Mouse (Mus musculus) hindbrain, embryonic 13.5 days (tissue): ENCODE measurements around the gene Lhx4. TPM values are rescaled to one million over a fixed set of nuclear protein-coding genes. Genes with fewer than 3 reads are reported as not detected.

Experiments used
- ATAC-seq: fragments of 200-750 bp; cut with Nextera tagmentation; 2 replicates; pipeline ENCODE4 v1.8.0; 2017; ENCODE audit warnings: moderate TSS enrichment; ENCODE audit not compliant: low FRiP score
- H3K27ac ChIP-seq: fragments of 300-500 bp; sonication (generic); 2 replicates; pipeline ENCODE4 v1.5.1; 2015; ENCODE audit warnings: inconsistent platforms, mild to moderate bottlenecking, moderate library complexity
- H3K27me3 ChIP-seq: fragments of 300-500 bp; sonication (generic); 2 replicates; pipeline ENCODE4 v1.6.1; 2015; ENCODE audit warnings: mild to moderate bottlenecking, inconsistent platforms
- H3K36me3 ChIP-seq: fragments of 300-500 bp; sonication (generic); 2 replicates; pipeline ENCODE4 v1.6.1; 2015; ENCODE audit warnings: mild to moderate bottlenecking, inconsistent platforms
- H3K4me1 ChIP-seq: fragments of 300-500 bp; sonication (generic); replicated peaks from 2 replicates; pipeline ENCODE4 v1.6.1; 2015; ENCODE audit warnings: inconsistent platforms
- H3K4me2 ChIP-seq: fragments of 300-500 bp; sonication (generic); 2 replicates; pipeline ENCODE4 v1.6.1; 2015; ENCODE audit warnings: inconsistent platforms, mild to moderate bottlenecking, moderate library complexity
- H3K4me3 ChIP-seq: fragments of 300-500 bp; sonication (generic); 2 replicates; pipeline ENCODE4 v1.5.1; 2015; ENCODE audit warnings: mild to moderate bottlenecking, inconsistent platforms
- H3K9ac ChIP-seq: fragments of 300-500 bp; sonication (generic); 2 replicates; pipeline ENCODE4 v1.6.1; 2015; ENCODE audit warnings: mild to moderate bottlenecking, inconsistent platforms
- H3K9me3 ChIP-seq: fragments of 300-500 bp; sonication (generic); 2 replicates; pipeline ENCODE4 v1.6.1; 2016; ENCODE audit warnings: inconsistent platforms
- WGBS: fragments of 180-500 bp; shearing (Covaris S2); methylation state at CpG from one replicate; pipeline ENCODE4 v1.1.7; 2015; 5-methylcytosine and 5-hydroxymethylcytosine counted together
- polyA plus RNA-seq: library from polyadenylated mRNA; unstranded; fragments of >200 nt; fragmentation: Nextera tagmentation; extraction: Ambion mirVana; gene quantifications from 2 replicates; pipeline ENCODE4 v1.2.1, GENCODE M21; 2015

The Lhx4 gene
- polyA plus RNA-seq, 1 experiment from 2014 or later = 6.4 TPM

- H3K4me3 ChIP-seq = peak overlapping the region; percentile 38
- no peak overlapping the region for H3K9ac ChIP-seq
- H3K4me2 ChIP-seq = peak overlapping the region; percentile 64
- H3K27ac ChIP-seq = no peak overlapping the region
- H3K9me3 ChIP-seq = no peaks in the 10 kb centered on the region
- ATAC-seq = no peak
- H3K4me1 ChIP-seq = peaks cover 31% of the 10 kb centered on the region
- H3K27me3 ChIP-seq = peaks cover 93% of the 10 kb centered on the region
- WGBS = under 1% methylated on average over 44 of the region's 44 CpGs
- no peaks in the 10 kb centered on the region for H3K36me3 ChIP-seq
Observed at GRCm38 (mm10) chr1:155740622-155741377, 10.7 kb downstream of the Lhx4 start.

GRCm38 (mm10) chr1:155737809-155738383 lies 13.6 kb downstream of the Lhx4 start:
- H3K36me3 ChIP-seq = no peaks in the 10 kb centered on the region
- WGBS = under 1% methylated on average over 25 of the region's 25 CpGs
- H3K4me1 ChIP-seq = peaks cover 29% of the 10 kb centered on the region
- H3K9ac ChIP-seq = peak overlapping the region; percentile 39; the same call in 1 of the 2 replicates
- no peak overlapping the region; the same call in 1 of the 2 replicates for H3K27ac ChIP-seq
- H3K4me3 ChIP-seq = peak overlapping the region; percentile 21; the same call in 1 of the 2 replicates
- H3K27me3 ChIP-seq = peaks cover 99% of the 10 kb centered on the region
- H3K9me3 ChIP-seq = no peaks in the 10 kb centered on the region
- H3K4me2 ChIP-seq = peak overlapping the region; percentile 21
- no peak for ATAC-seq

- peaks cover 22% of the 10 kb centered on the region for H3K4me1 ChIP-seq
- peak overlapping the region; percentile 21 for H3K4me2 ChIP-seq
- H3K9ac ChIP-seq = peak overlapping the region; percentile 39; the same call in 1 of the 2 replicates
- no peaks in the 10 kb centered on the region for H3K9me3 ChIP-seq
- peaks cover 99% of the 10 kb centered on the region for H3K27me3 ChIP-seq
- H3K4me3 ChIP-seq = peak overlapping the region; percentile 21
- H3K36me3 ChIP-seq = no peaks in the 10 kb centered on the region
- H3K27ac ChIP-seq = no peak overlapping the region
- ATAC-seq = no peak
- WGBS = under 1% methylated on average over 58 of the region's 58 CpGs
Observed at GRCm38 (mm10) chr1:155737017-155737808, 14.3 kb downstream of the Lhx4 start.

GRCm38 (mm10) chr1:155736096-155736825 lies 15.2 kb downstream of the Lhx4 start:
- Histone ChIP-seq H3K36me3 (no peaks in the 10 kb centered on the region), H3K4me1 (peaks cover 12% of the 10 kb centered on the region; the same call in 1 of the 2 replicates), H3K27ac (no peak overlapping the region), H3K4me3 (no peak overlapping the region), H3K27me3 (peaks cover 99% of the 10 kb centered on the region), H3K9ac (no peak overlapping the region), H3K4me2 (0 out of 2 replicates have a peak overlapping the region, but pooled peaks have one; percentile 21), H3K9me3 (no peaks in the 10 kb centered on the region)
- no peak for ATAC-seq
- WGBS = under 1% methylated on average over 26 of the region's 26 CpGs

- no peak for ATAC-seq
Observed at GRCm38 (mm10) chr1:155731156-155731555, 20.3 kb downstream of the Lhx4 start.

GRCm38 (mm10) chr1:155729113-155729795 lies 22.2 kb downstream of the Lhx4 start:
- Histone ChIP-seq H3K36me3 (no peaks in the 10 kb centered on the region), H3K4me1 (peaks cover 12% of the 10 kb centered on the region), H3K4me2 (peak overlapping the region; percentile 45), H3K9me3 (no peaks in the 10 kb centered on the region), H3K27me3 (peaks cover 98% of the 10 kb centered on the region), H3K27ac (no peak overlapping the region), H3K9ac (peak overlapping the region; percentile 31; the same call in 1 of the 2 replicates), H3K4me3 (peak overlapping the region; percentile 21; the same call in 1 of the 2 replicates)
- ATAC-seq = peak; percentile 38; the same call in 1 of the 2 replicates
- WGBS = under 1% methylated on average over 23 of the region's 23 CpGs

More at GRCm38 (mm10) chr1:155731156-155731555, 20.3 kb downstream of the Lhx4 start:
- no peak overlapping the region for H3K27ac ChIP-seq
- no peaks in the 10 kb centered on the region for H3K36me3 ChIP-seq
- H3K4me1 ChIP-seq = peaks cover 12% of the 10 kb centered on the region
- H3K27me3 ChIP-seq = peaks cover 97% of the 10 kb centered on the region
- WGBS = 3% methylated on average over 2 of the region's 2 CpGs
- H3K9ac ChIP-seq = no peak overlapping the region
- H3K4me2 ChIP-seq = no peak overlapping the region
- H3K4me3 ChIP-seq = no peak overlapping the region
- H3K9me3 ChIP-seq = no peaks in the 10 kb centered on the region

- Histone ChIP-seq H3K4me1 (peaks cover 14% of the 10 kb centered on the region), H3K27me3 (peaks cover 98% of the 10 kb centered on the region), H3K36me3 (no peaks in the 10 kb centered on the region), H3K4me3 (no peak overlapping the region), H3K4me2 (no peak overlapping the region), H3K9ac (no peak overlapping the region), H3K27ac (no peak overlapping the region), H3K9me3 (no peaks in the 10 kb centered on the region)
- ATAC-seq = no peak
- 26% methylated on average over 10 of the region's 10 CpGs for WGBS
Observed at GRCm38 (mm10) chr1:155727830-155728229, 23.7 kb downstream of the Lhx4 start.

GRCm38 (mm10) chr1:155725876-155726275 lies 25.6 kb downstream of the Lhx4 start:
- no peaks in the 10 kb centered on the region for H3K36me3 ChIP-seq
- H3K4me2 ChIP-seq = no peak overlapping the region
- H3K4me1 ChIP-seq = peaks cover 25% of the 10 kb centered on the region
- no peak overlapping the region for H3K9ac ChIP-seq
- no peak for ATAC-seq
- peaks cover 93% of the 10 kb centered on the region for H3K27me3 ChIP-seq
- H3K27ac ChIP-seq = no peak overlapping the region
- 53% methylated on average over 2 of the region's 2 CpGs for WGBS
- H3K9me3 ChIP-seq = no peaks in the 10 kb centered on the region
- no peak overlapping the region for H3K4me3 ChIP-seq

GRCm38 (mm10) chr1:155724301-155724700 lies 27.2 kb downstream of the Lhx4 start:
- Histone ChIP-seq H3K4me2 (no peak overlapping the region), H3K4me1 (peaks cover 22% of the 10 kb centered on the region), H3K4me3 (no peak overlapping the region), H3K36me3 (no peaks in the 10 kb centered on the region), H3K9me3 (no peaks in the 10 kb centered on the region), H3K27ac (no peak overlapping the region), H3K9ac (no peak overlapping the region), H3K27me3 (peaks cover 93% of the 10 kb centered on the region)
- no peak for ATAC-seq
- 68% methylated on average over 3 of the region's 3 CpGs for whole genome bisulfite sequencing

- H3K4me2 ChIP-seq = peak overlapping the region; percentile 41
- H3K4me3 ChIP-seq = peak overlapping the region; percentile 24
- under 1% methylated on average over 13 of the region's 13 CpGs for WGBS
- H3K9ac ChIP-seq = peak overlapping the region; percentile 55
- H3K36me3 ChIP-seq = no peaks in the 10 kb centered on the region
- ATAC-seq = 0 out of 2 replicates have a peak, but pooled peaks have one; percentile 37
- H3K4me1 ChIP-seq = peaks cover 21% of the 10 kb centered on the region
- no peaks in the 10 kb centered on the region for H3K9me3 ChIP-seq
- H3K27me3 ChIP-seq = peaks cover 93% of the 10 kb centered on the region
- no peak overlapping the region for H3K27ac ChIP-seq
Observed at GRCm38 (mm10) chr1:155722185-155722584, 29.3 kb downstream of the Lhx4 start.

GRCm38 (mm10) chr1:155721443-155721842 lies 30.0 kb downstream of the Lhx4 start:
- Histone ChIP-seq H3K27me3 (peaks cover 94% of the 10 kb centered on the region), H3K9ac (no peak overlapping the region), H3K4me1 (peaks cover 21% of the 10 kb centered on the region), H3K4me2 (no peak overlapping the region), H3K36me3 (no peaks in the 10 kb centered on the region), H3K27ac (no peak overlapping the region), H3K4me3 (no peak overlapping the region), H3K9me3 (no peaks in the 10 kb centered on the region)
- no peak for ATAC-seq
- 26% methylated on average over 8 of the region's 8 CpGs for WGBS
